Mouse (Mus musculus) heart, adult 2 months (tissue): ENCODE data around the gene Gm49321. TPM values are rescaled to one million over a fixed set of nuclear protein-coding genes. Genes with fewer than 3 reads are reported as not detected.
A peak's percentile ranks its signal among the peaks of the same experiment; 100 is the strongest.

Source experiments
- DNase-seq, 2 experiments: peaks; one replicate each; pipeline ENCODE4 v3.0.0; 2021
- H3K27ac ChIP-seq: fragments of 200-600 bp; 2 replicates; pipeline ENCODE4 v1.8.1; 2022
- H3K27me3 ChIP-seq: fragments of 200-500 bp; 2 replicates; pipeline ENCODE4 v1.6.1; 2012; ENCODE audit warnings: mild to moderate bottlenecking, low read length, inconsistent platforms, mixed read lengths; ENCODE audit not compliant: control insufficient read depth, insufficient read depth
- H3K36me3 ChIP-seq: fragments of 200-500 bp; 2 replicates; pipeline ENCODE4 v1.6.1; 2012; ENCODE audit warnings: low read length, inconsistent platforms; ENCODE audit not compliant: control insufficient read depth, insufficient read depth
- H3K4me1 ChIP-seq: fragments of 200-500 bp; 2 replicates; pipeline ENCODE4 v1.6.1; 2011; ENCODE audit warnings: low read length; ENCODE audit not compliant: control insufficient read depth, insufficient read depth
- H3K4me3 ChIP-seq: fragments of 200-600 bp; 2 replicates; pipeline ENCODE4 v1.8.1; 2022
- H3K79me2 ChIP-seq: fragments of 200-500 bp; replicated peaks from 2 replicates; pipeline ENCODE4 v1.6.1; 2012; ENCODE audit warnings: mild to moderate bottlenecking, inconsistent platforms, low read length, moderate library complexity, mixed read lengths; ENCODE audit not compliant: control insufficient read depth, insufficient read depth
- H3K9ac ChIP-seq: fragments of 200-500 bp; 2 replicates; pipeline ENCODE4 v1.6.1; 2012; ENCODE audit warnings: low read depth, mild to moderate bottlenecking, control low read depth, inconsistent platforms, low read length, mixed read lengths
- CTCF ChIP-seq: fragments of 200-600 bp; IDR thresholded peaks from 2 replicates; pipeline ENCODE4 v1.8.1; 2022; ENCODE audit warnings: antibody characterized with exemption, mild to moderate bottlenecking, moderate library complexity
- EP300 ChIP-seq: fragments of 200-500 bp; IDR thresholded peaks from 2 replicates; pipeline ENCODE4 v1.6.1; 2011; ENCODE audit warnings: low read depth, low read length, control low read depth; ENCODE audit not compliant: insufficient read depth
- POLR2A ChIP-seq: fragments of 200-500 bp; IDR thresholded peaks from 2 replicates; pipeline ENCODE4 v1.6.1; 2011; ENCODE audit warnings: mild to moderate bottlenecking, low read depth, low read length, control low read depth; ENCODE audit not compliant: insufficient read depth
- WGBS: fragments of 180-500 bp; shearing (Covaris S2); methylation state at CpG from one replicate; pipeline ENCODE4 v1.1.7; 2018; 5-methylcytosine and 5-hydroxymethylcytosine counted together
- intact Hi-C: fragments of 180-260 bp; cut with DNase I; formaldehyde crosslinking; loops from one replicate; pipeline ENCODE4 v1.15.1; 2025
- polyA plus RNA-seq: library from polyadenylated mRNA; depleted of rRNA; stranded (reverse); fragments of >200 nt; gene quantifications from 2 replicates; pipeline ENCODE4 v1.2.3, GENCODE M21; 2012
- total RNA-seq, 2 experiments: library from RNA; stranded (reverse); gene quantifications; 2 replicates each; pipeline ENCODE4 v1.2.3; 2021

Gene Gm49321
- total and polyA plus RNA-seq, 3 experiments, result 6.9 to 7.2 TPM; not detected in 1

- intact Hi-C loops, result loop anchor here (5.0 to 10.0 kb wide), 2 partner anchors 62 to 115 kb away; no protein-coding TSS in a partner anchor
- WGBS, result under 1% methylated on average over 18 of the region's 18 CpGs
- Histone ChIP-seq H3K4me3 (peak overlapping the region; percentile 60), H3K4me1 (peaks cover 2% of the 10 kb centered on the region), H3K9ac (peak overlapping the region; percentile 88), H3K36me3 (peaks cover 12% of the 10 kb centered on the region), H3K27me3 (no peaks in the 10 kb centered on the region), H3K79me2 (no peaks in the 10 kb centered on the region), H3K27ac (peak overlapping the region; percentile 99)
- DNase-seq, result no peak
- TF ChIP-seq CTCF, result no peak
- TF ChIP-seq POLR2A, result no peak
- TF ChIP-seq EP300, result no peak
These were observed 30.3 kb upstream of the Gm49321 start for GRCm38 (mm10) chr12:73907079-73907672.

- H3K27me3 ChIP-seq, result no peaks in the 10 kb centered on the region
- no peaks in the 10 kb centered on the region for H3K79me2 ChIP-seq
- H3K36me3 ChIP-seq, result peaks cover 12% of the 10 kb centered on the region
- WGBS, result under 1% methylated on average over 50 of the region's 51 CpGs
- TF ChIP-seq EP300 (peak; percentile 65; the same call in 1 of the 2 replicates), POLR2A (peak; percentile 87), CTCF (peak; percentile 68)
- H3K9ac ChIP-seq, result peak overlapping the region; percentile 95
- H3K4me1 ChIP-seq, result peaks cover 2% of the 10 kb centered on the region
- peak overlapping the region; percentile 99 for H3K27ac ChIP-seq
- intact Hi-C loops, result loop anchor here (5.0 to 10.0 kb wide), 2 partner anchors 63 to 115 kb away; no protein-coding TSS in a partner anchor
- DNase-seq, result peak; percentile 95 to 99
- peak overlapping the region; percentile 98 for H3K4me3 ChIP-seq
These were observed 29.7 kb upstream of the Gm49321 start for GRCm38 (mm10) chr12:73907673-73908150.

GRCm38 (mm10) chr12:73908274-73909012 lies 29.0 kb upstream of the Gm49321 start:
- peak overlapping the region; percentile 99 for H3K27ac ChIP-seq
- H3K79me2 ChIP-seq, result no peaks in the 10 kb centered on the region
- peak overlapping the region; percentile 98 for H3K4me3 ChIP-seq
- intact Hi-C loops, result loop anchor here (5.0 to 10.0 kb wide), 2 partner anchors 64 to 116 kb away; no protein-coding TSS in a partner anchor
- under 1% methylated on average over 69 of the region's 76 CpGs for WGBS
- H3K36me3 ChIP-seq, result peaks cover 12% of the 10 kb centered on the region
- H3K27me3 ChIP-seq, result no peaks in the 10 kb centered on the region
- peaks cover 2% of the 10 kb centered on the region for H3K4me1 ChIP-seq
- peak overlapping the region; percentile 95 for H3K9ac ChIP-seq
- no peak for TF ChIP-seq EP300
- TF ChIP-seq CTCF, result no peak
- no peak for TF ChIP-seq POLR2A
- DNase-seq, result peak; percentile 82 to 83

GRCm38 (mm10) chr12:73909013-73909575 lies 28.4 kb upstream of the Gm49321 start:
- intact Hi-C loops, result loop anchor here (5.0 to 10.0 kb wide), 2 partner anchors 64 to 117 kb away; no protein-coding TSS in a partner anchor
- DNase-seq, result no peak

GRCm38 (mm10) chr12:73918479-73918878 lies 19.0 kb upstream of the Gm49321 start:
- 70% methylated on average over 5 of the region's 5 CpGs for WGBS
- H3K27ac ChIP-seq, result no peak overlapping the region
- H3K4me1 ChIP-seq, result peaks cover 6% of the 10 kb centered on the region
- intact Hi-C loops, result no loop called here
- no peak overlapping the region for H3K9ac ChIP-seq
- no peak for TF ChIP-seq EP300
- TF ChIP-seq POLR2A, result no peak
- no peak for TF ChIP-seq CTCF
- H3K27me3 ChIP-seq, result no peaks in the 10 kb centered on the region
- peaks cover 11% of the 10 kb centered on the region for H3K36me3 ChIP-seq
- no peak for DNase-seq
- peaks cover 5% of the 10 kb centered on the region for H3K79me2 ChIP-seq
- H3K4me3 ChIP-seq, result no peak overlapping the region

More at GRCm38 (mm10) chr12:73909013-73909575, 28.4 kb upstream of the Gm49321 start:
- Histone ChIP-seq H3K79me2 (no peaks in the 10 kb centered on the region), H3K9ac (peak overlapping the region; percentile 95), H3K4me1 (peaks cover 2% of the 10 kb centered on the region), H3K27me3 (no peaks in the 10 kb centered on the region), H3K4me3 (peak overlapping the region; percentile 98), H3K36me3 (peaks cover 12% of the 10 kb centered on the region), H3K27ac (peak overlapping the region; percentile 99)
- TF ChIP-seq POLR2A (no peak), CTCF (no peak), EP300 (no peak)
- WGBS, result 2% methylated on average over 6 of the region's 6 CpGs
